Mouse (Mus musculus) frontal cortex, postnatal 36 days (tissue): ENCODE data around the gene Meis1.

Experiments used
- DNase-seq, 2 experiments: peaks; one replicate each; pipeline ENCODE4 v3.0.0; 2022; ENCODE audit warnings: low spot score in 2 of 2

The Meis1 gene

DNA sequence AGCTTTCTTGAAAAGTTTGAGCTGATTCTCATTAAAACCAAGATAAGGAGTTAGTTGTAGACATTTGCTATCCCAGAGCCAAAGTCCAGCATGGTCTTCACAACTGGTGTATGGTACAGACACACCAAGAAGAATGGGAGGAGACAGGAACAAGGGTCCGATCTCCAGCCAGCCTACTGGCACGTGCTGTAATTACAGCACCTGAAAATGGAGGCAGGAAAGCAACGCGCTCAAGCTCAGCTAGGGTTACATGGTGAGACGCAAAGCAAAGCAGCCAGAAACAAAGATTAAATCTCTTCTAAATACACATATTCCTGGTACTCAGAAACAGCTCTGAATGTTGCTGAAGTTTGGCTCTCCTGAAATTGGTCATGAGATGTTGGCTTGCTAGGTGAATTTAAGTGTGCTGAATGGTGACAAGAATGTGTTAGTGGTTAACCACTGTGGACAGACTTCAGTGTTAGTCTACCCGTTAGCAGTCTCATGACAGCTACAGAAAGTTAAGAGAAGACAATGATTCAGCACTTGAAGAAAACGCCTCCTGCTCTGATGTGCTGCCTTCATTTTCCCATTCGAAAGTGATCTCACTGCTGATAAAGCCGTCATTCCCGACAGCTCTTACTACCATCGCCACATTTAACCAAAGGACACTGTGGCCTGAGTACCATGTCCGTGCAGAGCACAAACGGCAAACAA, 70.0 kb downstream of the Meis1 start:
- no peak for DNase-seq

DNA sequence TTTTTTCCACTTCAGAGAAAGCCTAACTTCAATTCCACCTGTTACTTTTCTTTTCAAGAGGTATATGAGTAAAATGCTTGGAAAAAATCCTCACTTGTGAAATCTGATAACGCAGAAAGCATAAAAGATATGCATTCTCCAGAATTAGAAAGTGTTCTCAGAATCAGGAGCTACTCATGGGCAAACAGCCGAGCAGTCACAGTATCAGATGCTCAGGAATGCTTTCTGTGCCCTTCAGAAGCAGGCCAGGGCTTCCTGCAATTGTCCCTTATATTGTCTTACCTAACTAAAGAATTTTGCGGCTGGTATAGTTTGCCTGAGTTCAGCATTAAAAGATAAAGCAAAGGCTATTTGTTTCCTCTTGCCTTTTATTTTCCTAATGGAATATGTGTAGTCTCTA, 71.4 kb downstream of the Meis1 start:
- DNase-seq: no peak

DNA sequence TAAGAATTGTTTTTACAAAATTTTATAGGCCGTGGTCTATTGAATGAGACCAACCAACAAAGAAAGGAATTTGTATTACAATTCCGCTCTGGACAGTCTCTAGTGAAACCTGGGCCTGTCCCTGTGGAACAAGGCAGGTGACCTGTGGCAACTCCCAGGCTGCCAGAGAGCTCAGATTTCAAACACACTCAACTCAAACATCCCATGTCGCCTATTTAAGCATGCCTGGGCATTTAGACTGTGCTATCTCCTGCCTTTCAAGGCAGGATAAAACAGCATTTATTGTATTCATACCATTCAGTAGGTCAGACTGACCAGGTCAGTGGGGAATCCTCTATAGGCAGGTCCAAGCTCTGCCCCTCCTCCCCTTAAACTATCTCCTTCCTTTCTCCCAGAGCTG, 73.0 kb downstream of the Meis1 start:
- DNase-seq: no peak

DNA sequence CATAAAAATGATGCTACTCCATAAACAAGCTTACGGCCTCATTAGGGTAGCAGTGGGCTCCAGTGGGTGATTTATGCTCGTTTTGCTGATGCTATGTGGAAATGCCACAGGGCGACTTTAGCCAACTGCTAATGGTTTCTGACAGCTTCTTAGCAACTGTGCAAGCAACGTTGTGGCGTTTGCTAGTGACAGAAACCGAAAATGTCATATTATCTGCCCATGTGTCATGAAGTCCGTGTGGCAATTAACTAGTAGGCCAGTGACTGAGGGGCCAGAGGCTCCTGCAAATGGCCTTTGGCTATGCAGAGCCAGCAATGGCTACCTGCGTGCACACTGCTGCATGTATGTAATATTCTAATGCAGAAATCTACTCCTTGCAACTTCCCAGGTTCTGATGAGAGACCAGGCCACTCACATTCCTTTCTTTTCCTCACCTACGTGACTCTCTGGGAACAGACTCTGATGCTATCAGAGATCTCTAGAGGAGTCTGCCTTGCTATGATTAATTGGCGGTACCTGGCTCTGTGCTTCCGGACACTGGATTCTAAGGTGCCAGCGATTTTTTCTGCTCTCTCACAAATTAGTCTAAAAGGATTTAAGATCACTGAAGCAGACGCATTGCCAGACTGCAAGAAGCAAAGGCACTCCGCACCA, 73.7 kb downstream of the Meis1 start:
- no peak for DNase-seq

DNA sequence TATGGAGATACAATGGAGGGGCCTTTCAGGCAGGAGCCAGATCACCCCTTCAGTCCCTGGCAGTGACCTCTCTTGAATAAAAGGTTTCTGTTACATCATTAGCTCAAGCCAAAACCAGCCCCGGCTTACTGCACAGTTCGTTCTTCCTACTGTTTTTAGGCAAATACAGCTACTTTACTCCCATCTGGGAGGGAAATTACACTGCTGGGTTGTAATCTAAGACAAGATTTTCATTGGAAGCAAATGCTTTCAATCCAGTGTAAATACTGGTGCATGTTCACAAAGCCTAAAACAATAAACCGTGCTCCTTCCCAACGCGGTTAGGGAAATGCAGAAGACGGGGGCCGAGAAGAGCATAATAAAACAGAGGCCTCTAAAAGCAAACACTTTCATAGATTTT, 74.6 kb downstream of the Meis1 start:
- no peak for DNase-seq

DNA sequence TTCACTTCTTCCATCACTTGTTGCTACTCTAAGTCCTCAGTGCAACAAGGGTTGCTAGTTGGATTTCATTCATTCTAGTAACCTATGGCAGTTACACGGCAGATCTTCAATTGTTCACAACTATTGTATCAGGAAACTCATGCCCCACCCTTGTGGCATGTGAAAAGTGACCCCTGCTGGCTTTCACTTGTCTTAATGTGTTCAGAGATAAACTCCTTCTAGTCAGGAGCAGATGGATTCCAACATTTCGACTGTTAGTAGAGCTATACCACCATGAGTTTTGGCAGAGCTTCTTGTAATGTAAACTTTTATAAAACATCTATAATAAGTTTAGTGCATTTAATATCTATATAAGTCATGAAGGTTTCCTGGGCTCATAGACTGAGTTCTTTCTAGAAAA, 75.8 kb downstream of the Meis1 start:
- no peak for DNase-seq

DNA sequence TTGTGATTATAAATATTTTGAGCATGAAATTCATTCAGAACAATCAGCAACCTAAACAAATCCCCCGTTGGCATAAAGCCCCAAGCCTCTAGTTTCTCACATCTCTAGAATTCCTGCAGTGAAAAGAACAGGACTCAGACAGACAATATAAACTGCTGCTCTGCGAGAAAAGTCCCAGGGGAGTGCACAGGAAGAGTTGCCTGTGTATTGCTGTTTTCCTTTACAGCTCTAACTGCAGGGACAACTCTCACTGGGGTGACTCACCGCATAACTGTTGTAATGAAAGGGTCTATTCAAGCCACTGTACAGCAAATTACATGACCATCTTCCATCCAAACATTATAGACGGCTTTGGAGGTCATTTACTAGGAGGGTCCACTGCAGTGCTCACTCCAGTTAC, 77.9 kb downstream of the Meis1 start:
- DNase-seq: no peak

DNA sequence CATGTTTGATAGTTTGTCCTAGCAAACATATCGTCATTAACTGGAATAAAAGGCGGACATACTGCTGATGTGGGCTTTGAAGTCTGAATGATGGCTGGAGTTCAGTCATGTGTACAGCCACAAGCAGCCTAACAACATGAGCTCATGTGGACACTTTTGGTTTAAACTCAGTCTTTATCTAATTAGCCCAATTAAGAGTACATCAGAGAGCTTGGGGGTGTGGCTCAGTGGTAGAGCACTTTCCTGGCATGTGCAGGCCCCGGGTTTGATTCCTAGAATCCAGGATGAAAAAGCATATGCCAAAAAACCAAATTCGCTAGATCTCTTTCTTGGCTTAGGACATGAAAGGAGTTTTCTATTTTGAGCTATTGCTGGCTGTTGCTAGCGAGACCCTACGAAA, 83.9 kb downstream of the Meis1 start:
- DNase-seq: no peak

DNA sequence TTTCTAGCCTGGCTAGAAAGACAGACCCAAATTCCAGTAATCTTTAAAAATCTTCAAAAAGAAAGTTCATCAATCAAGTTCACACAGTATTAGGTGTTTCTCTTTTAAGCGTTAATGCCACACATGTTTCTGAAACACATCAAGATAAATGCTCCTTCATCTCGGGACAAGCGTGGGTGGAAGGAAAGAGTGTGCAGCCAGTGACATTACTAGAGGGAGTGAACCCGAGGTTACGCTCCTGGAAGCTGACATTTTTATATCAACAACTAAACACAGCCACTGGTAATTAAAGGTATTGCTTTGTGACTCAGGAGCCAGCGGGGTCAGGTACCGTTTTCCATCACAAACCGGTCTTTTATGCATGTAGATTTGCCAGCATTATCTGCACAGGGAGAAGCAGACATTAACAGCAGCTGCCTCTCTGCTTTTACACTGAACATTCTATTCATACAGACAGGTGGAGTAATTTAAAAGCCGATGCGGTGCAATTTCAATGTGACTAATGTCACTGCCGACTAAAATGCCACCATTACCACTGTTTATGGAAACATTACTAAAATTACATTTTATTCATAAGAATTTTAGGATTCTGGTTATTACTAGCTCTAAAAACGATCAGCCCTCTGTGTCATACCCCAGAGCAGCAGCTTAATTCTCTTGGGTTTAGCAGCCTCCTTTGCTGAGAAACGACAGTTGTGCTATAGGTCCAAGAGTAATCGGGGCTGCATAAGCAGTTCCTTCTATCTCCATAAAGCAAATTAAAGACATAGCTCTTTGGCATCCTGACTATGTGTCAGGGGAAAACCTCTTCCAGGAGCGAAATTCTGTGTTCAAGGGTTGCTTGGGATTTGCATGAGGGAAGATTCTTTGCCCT, 87.5 kb downstream of the Meis1 start:
- no peak for DNase-seq

DNA sequence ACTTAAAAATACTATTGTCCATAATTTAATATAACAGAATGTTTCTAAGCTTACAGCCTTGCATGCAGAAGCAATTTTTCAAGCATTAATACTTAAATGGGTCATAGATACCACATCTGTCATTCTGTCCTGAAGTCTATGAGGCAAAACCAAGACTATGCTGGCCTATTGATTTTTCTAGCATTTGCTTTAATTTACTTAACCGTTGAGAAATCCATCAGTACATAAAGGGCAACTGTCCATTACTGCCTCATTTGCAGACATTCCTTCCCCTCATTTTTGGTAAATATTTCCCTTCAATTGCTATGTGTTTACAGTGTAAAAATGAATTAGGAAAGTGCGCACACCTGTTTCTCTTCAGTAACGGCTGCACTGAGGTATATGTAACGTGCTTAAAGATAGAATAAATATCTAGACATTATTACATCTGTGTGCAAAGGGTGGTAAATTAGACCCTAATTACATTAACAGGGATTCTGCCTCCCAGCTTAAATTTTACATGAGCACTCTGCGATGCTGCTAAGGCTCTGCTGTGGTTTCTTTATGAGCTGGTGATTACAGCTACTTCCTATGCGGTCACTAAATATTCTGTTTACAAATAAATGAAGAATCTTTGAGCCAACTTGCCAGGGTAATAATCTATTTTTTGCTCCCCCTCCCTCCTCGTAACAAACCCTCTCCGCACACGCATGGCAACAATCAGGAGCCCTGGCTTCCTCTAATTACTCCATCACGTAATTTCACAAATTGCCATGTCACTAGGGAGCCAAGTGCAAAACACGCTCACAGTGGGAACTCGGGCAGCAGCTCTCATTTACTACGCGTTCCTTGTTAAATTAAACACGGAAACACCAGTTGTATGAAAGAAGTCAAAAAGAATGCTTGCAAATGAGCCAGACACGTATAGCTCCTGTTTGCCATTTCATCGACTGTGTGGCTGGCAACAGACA, 88.7 kb downstream of the Meis1 start:
- DNase-seq: no peak

DNA sequence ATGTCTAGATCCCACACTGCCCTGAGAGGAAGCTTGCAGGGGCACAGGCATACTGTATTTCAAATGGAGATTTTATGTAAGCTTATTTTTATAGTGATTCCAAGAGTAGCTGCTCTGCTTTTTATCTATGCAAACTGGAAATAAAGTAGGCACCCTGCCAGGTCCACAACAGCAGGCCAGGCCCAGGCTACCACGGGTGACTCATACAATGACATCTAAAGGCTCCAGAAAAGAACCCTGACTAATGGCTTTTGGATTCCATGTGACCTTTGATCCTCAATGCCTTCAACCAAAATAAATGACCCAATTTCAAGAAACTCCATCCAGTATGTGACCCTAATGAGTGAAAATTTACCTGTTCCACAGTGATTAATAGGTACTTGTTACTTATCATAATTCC, 91.4 kb downstream of the Meis1 start:
- no peak for DNase-seq

DNA sequence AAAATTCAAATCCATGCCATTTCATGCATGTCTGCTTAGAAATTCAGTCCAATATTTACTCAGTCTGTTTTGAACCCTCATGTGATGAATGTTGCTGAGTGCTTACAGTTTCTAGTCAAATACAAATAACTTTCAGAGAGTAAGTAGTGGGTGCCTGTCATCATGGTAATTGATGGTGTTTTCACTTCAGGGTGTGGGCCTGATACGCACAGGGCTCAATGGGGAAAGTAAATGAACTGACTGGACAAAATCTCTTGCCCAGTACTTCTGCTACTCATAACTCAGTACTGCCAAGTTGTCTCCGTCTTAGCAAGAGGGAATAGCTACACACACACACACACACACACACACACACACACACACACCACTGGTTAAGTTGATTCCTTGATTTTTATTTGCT, 92.0 kb downstream of the Meis1 start:
- DNase-seq: no peak

DNA sequence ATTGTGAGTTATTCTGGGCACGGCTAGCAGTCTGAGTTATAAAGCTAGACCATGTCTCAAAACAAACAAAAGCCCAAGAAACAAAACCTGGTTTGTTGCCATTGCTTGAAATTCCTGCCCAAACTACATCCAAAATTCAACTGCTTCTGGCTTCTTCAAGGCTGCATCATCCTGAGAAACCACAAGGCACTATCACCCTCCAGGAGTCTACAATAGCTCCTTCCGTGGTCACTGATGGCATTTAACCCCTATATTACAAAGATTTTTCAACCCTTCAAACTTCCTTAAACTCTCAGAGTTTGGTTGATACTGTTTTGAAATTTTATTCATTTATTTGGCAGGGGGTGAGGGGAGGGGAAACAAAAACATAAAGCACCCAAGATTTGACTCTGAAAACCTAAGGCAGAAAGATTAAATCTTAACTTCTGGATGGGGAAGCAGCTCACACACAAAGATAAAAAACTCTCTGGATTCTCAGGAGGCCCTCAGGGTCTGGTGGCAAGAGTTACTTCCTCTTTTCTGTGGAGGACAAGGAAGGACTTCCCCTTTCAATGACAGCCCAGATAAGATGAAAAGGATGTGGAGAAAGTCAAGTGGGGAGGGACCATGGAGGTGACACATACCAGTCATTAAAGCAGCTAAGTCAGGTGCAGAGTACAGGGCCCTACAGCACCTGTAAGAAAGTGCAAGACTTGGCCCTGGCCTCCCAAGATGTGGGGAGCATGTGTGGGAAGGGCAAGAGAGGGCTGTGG, 94.0 kb downstream of the Meis1 start:
- no peak for DNase-seq

DNA sequence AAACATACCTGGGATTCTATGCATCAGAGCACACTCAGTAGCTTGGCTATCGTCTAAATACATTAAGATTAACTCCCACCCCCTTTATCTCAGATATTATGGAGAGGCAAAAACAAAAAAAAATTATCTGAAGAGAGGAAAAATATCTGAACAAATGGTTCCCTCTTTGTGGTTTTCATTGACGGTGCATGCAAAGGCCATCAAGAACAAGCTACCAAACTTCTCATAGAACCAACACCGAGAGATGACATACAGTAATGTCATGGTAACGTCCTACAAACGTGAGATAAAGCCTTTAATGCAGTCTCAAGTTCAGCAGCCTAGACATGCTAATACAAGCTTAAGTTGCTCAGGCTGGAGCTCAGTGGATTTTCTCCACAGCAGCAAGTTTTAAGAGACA, 95.5 kb downstream of the Meis1 start:
- DNase-seq: no peak

DNA sequence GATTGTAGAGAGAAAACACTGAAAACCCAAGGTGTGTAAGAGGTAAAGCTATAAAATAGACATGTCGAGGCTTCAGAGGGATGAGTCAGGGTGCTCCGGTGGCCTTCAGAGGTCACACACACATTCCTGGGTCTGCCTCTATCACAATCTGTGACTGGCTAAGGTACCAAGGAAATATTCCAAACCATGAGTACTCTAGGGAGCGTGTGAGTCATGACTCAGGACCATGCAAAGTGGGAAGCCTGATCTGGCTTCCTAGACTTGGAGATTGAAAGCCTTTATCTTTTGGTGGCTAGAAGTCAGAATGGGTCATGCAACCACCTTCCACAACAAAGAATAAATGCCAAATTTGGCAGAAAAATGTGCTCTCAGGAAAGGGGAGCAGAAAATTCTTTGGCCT, 98.1 kb downstream of the Meis1 start:
- no peak for DNase-seq

DNA sequence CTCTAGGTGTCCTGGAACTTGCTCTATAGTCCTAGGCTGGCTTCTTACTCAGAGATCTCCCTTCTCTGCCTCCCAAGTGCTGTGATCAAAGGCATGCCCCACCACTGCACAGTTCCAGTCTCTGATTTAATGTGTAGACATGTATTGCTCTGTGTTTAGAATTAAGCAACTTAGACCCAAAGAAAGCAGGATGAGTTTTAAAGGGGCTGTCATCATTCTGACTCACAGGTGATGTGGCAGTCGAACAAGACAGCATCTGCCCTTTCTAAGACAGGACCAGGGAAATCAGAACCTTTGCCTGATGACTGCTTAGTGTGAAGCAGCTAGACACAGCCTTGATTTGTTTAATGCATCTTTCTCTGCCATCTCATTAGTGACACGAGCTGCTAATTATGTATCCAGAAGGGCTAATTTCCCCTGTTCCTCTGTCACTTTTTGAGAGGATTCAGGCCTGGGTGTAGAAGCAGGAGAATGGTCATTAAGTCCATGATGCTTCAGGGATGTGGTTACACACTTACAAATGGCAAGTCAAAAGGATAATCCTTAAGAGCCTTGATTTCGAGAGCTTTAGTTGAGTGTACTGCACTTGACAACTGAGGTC, 99.5 kb downstream of the Meis1 start:
- DNase-seq: no peak

DNA sequence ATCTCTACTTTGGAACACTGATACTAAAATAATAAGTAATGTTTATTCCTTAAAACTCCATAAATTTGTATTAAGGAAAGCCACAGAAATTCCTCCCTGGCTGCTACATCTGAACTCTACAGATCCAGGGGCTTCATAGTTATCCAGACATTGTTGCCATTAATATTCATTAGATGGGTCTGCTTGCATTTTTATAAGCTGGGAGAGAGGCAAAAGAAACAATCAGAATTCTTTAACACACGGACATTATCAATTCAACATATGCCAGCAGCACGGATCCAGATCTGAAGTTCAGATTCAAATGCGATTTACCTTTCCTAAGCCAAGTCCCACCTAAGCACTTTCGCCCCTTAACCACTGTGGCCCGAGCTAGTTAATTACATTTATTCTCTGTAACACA, 100.9 kb downstream of the Meis1 start:
- DNase-seq: no peak

DNA sequence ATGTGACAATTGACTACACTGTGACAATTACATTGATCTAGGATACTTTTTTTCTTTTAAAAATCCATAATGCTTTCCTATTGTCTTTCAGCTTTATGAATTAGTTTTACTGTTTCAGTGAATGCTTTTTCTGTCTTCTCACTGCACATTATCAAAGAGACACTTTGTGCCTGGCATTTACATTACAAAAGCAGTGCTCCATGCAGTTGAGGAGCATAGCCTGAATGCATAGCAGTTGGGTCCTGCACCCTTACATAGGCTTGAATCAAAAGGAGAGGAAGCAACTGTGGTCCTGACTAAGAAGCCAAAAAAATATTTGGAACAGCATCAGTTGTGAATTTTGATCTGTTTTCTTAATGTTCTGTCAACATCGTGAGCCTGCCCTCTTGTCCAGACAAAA, 105.5 kb downstream of the Meis1 start:
- no peak for DNase-seq

DNA sequence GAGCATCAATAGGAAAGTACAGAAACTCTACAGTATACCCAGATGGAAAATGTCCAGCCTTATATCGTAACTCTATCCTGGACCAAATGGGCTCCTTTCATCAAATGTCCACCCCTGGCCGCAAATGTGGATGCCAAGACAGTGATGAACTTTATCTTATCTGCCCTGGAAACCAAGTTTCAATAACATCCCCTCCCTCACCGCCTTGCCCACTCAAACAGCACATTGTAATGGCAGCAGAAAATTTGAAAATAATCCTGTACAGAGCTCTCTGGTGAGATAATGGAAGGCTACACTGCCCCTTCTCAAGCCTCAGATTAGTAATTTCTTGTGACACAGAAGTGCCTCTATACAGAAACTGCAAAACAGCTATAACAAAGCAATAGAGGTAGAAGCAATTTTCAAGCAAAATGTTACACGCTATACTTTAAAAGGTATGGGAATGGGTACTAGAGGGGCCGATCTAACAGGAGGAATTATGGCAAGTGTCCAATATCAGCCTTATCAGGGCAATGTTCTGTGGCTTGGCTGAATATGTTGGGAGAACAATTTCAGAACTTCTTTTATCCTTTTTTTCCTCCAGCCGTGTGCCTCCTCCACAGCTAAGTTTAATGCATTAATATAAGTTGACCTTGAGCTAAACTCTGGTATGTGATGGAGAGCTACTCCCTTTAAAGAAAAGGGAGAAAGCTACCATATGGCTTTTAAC, 106.3 kb downstream of the Meis1 start:
- DNase-seq: no peak

DNA sequence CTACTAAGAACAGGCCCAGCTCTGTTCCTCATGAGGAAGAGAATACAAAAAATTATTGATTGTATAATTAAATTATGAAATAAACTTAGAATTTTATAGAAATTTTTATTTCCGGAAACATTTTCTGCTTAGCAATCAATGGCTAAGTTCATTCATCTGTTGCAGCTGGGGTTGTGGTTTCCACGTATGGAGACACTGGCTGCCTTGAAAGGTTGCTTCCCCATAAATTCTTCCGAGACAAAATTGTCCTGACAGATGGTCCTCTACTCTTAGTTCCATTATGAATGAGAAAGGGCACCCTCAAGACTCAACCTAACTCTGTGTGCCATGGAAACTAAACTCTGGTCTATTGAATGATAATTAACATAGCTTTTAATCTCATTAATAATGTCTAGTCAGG, 111.9 kb downstream of the Meis1 start:
- no peak for DNase-seq
